Mouse (Mus musculus): ENCODE measurements at regions not wholly inside any gene's neighbourhood (a gene's known extent, or its start where the extent isn't known, plus 50 kb on each side); places are given as distances from the start of the nearest gene placed in this dataset.

GRCm38 (mm10) chr1:90543801-90544795, 58.7 kb upstream of the Cops8 start:
- TF ChIP-seq POLR2A (IDR thresholded peaks at IDR 0.05; ENCODE audit: control insufficient read depth, extremely low read depth, insufficient read depth, low read length, poor library complexity) (no peak), CTCF (IDR thresholded peaks at IDR 0.05; ENCODE audit: borderline replicate concordance, control insufficient read depth, extremely low read depth, insufficient read depth, low read length, poor library complexity) (no peak)
